Mouse (Mus musculus) A20 (cell line): ENCODE measurements at regions not wholly inside any gene's neighbourhood (a gene's known extent, or its start where the extent isn't known, plus 50 kb on each side); places are given as distances from the start of the nearest gene placed in this dataset.

Experiments
- DNase-seq: peaks from one replicate; pipeline ENCODE4 v3.0.0-alpha.2; 2011; ENCODE audit warnings: low read depth, low spot score

GRCm38 (mm10) chr2:51566554-51567246, 60.6 kb upstream of the Tas2r134 start:
- DNase-seq = no peak

DNA sequence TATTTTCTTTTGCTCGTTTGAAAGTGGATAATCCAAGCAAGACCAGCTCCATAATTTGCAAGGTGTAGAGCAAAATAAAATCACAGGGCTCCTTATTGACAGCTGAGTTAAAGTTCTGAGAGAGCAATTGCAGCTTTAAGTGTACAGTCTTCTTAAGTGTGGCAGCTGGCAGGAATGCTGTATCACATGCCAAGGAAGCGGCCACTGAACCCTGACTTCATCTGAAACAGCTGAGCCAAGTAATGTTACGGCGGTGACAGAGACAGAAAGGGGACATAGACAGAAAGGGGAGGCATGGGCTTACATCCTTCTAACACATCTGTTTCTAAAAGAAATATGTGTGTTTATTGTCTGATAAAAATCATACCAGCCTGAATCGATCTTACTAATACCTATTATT, 63.4 kb upstream of the Tas2r134 start:
- no peak for DNase-seq

DNA sequence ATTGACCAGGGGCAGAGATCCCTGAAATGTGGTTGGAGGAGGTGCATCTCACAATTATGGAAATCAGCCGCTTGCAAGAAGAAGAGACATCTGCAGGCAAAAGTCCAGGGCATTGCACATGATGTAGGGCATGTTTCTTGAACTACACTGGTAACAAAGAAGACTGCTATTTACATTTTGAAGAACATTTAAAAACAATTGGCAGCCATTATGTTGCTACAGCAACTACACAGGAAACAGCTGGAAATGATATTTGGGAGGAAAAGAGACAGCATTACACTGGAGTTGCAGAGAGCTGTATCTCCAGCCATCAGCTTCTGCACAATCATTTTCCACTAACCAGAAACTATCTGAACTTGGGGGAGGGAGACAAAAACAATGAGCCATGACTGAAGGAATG, 64.1 kb upstream of the Tas2r134 start:
- no peak for DNase-seq

GRCm38 (mm10) chr2:51550863-51551262, 76.4 kb upstream of the Tas2r134 start:
- no peak for DNase-seq

DNA sequence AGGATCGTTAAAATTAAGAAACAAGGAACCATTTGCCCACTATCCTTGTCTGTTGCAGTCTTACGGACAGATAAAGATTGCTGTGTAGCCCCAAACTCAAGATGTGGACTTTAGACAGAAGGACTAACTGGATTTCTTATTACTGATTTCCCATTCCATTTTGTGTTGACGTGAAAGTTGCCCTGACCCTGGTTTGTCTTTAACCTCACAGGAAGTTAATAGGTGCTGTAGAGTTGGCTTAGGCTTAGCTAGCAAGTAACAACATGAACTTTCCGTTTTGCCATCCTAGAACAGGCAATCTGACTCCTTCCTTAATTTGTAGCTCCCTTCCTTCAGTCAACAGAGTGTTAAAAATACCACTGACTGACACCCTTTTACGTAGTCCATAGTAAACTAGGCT, 78.2 kb upstream of the Tas2r134 start:
- DNase-seq = no peak

DNA sequence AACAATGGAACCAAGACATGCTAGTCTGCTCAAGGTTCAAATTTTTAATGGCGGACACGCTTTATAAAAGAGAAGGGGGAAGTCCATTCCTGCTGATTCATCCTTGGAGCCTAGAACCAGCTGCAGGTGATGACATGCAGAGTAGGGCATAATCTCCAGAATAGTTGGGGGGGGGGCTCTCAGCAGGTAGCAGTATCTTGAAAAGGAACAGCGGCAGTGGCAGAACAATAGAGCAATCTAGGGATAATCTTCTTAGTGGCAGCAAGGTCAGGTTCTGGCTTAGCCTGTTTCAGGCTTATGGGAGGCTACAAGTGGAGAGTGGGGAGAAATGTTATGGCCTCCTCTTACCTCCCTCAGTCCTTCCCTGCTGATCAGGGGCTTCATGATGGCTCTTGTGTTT, 81.1 kb upstream of the Tas2r134 start:
- DNase-seq = no peak

DNA sequence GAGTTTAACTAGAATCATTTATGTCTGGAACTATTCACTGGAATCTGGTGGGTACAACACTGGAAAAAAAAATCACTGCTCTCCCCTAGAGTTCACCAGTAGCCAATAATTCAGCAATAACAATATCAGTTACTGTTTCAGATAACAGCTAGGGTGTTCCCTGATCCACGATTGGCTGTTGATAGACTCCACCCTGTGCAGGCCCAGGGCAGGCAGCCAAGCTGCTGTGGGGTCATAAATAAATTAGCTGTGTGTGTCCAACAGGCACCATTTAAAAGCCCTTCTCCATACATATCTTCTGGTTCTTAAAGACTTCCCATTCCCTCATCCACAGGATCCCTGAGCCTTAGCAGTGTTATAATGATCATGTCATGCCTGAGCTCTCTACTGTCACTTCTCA, 83.4 kb upstream of the Tas2r134 start:
- DNase-seq = no peak

DNA sequence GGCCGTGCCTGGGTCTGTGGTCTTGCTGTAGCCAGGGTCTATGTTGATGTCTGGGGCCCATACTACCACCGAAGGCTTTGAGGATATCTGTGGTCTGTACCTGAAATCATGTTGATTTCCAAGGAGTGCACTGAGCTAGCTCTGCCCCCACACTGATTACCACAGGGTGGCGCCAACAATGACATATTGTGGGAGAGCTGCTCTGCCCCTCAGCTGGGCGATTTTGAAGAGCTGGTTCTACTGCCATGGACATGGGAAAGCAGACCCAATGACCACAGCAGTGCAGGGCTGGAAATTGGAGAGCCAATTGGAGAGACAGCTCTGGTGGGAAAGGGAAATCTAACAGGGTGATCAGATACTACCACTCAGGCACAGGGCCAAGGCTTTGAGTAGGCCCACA, 85.0 kb upstream of the Tas2r134 start:
- no peak for DNase-seq

GRCm38 (mm10) chr2:51532709-51533414, 94.4 kb upstream of the Tas2r134 start:
- DNase-seq = no peak

DNA sequence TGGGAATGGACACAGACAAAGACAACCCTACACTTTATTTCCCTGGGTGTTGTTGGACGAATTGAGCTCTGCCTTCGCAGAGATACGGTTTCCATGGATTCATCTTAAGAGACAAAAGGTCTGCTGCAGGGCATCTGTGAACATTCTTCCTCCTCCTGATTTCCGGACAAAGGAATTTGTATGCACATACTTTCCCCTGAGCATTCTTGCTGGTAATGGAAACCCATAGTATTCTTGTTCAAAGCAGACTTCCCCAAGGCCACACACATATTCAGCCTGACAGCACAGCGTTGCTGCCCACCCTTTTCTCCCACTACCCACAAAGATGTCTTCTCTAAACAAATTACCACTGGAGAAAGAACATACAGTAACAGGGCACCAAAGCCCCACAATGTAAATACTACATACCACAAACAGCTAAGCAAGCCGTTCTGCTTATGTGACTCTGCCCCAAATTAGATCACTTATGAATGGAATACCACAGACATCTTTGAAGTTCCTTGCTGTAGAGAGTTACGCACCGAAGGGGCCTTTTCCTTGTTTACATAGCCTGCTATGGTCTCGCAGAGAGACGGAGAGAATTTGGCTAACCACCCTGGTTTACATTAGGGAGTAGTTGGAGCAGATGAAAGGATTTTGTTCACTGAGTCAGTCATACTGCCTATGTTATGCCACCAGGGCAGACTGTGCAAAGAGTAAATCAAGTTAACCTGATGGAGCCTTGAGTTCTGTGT, 96.0 kb upstream of the Tas2r134 start:
- DNase-seq = no peak

DNA sequence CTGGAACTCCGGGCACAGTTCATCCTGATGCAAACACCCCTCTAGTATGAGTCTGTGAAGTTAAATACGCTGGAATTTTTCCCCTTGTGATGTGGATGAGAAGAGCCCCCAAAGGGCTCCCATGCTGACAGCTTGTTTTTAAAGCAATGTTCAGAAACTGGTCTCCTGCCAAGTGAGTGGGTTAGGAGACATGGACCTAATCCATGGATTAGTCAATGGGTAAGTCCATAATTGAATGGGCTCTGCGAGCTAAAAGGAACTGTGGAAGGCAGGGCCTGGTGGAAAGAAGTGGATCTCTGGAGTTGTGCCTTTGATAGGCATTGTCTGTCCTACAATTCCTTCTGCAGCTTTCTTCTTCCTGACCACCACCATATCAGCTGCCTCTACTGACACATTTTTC, 104.5 kb upstream of the Tas2r134 start:
- DNase-seq = no peak

- DNase-seq = no peak
Measured at GRCm38 (mm10) chr2:51509220-51510011, 117.9 kb upstream of the Tas2r134 start.

DNA sequence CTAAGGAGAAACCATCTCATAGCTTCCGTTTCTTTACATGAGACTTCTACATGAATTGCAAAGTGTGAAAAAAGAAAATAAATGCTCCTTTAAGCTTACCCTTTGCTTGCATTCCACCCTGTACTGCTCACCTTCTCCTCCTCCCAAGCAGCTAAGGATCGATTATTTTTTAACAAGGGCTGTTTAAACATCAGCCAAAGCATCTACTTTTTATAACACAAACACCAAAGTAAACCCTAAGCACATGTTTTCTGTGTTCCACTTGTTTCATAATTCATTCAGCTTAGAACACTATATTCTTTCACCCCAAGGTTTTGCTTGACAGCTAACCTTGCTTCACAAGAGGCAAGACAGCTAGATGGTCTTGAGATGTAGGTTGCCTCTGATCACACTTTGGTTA, 129.4 kb upstream of the Tas2r134 start:
- no peak for DNase-seq

- no peak for DNase-seq
Measured at GRCm38 (mm10) chr2:51473753-51474152, 153.6 kb upstream of the Tas2r134 start.

DNA sequence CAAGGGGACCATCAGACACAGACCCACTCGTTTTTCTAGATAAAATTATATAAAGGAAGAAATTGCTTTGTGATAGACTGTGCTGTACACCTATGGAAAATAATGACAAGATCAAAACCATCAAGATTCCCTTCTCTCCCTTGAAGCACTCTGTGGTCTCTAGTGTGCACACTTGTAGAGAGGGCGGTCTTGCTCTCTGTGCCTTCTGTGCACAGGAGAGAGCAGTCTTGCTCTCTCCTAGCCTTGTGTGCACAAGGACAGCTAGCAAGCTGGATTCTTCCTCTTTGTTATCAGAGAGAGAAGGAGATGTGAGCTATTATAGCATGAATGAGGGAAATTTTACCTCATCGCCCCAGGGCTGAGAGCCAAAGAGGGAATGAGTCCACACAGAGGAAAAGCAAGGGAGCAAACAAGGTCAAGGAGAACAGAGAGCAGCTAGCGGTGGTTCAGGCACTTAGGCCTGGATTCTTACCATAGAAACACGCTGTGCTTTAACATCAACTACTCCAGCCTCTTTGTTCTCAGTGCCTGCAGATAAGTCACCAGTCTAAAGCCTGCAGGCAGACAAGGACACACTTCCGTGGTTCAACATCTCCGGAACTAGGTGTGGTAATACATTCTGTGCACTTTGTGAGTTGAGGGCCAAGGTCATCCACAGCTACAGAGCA, 160.2 kb upstream of the Tas2r134 start:
- DNase-seq = no peak

DNA sequence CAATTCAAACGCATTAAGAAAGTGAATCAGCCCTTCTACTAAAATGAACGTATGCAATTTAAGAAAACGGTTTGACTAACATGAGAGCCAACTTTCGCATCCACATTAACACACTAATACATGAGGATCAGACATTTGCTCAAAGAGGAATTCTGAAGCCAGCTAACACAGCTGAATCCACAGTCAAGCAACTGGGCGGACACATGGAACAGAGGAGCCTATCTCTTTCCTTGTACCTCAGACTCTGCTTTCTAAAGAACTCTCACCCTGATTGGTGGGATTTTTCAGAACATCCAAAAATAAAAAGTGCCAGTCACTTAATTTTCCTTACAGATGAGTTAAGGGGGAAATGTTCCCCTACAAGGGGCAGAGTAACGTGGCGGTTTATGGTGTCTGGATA, 161.3 kb upstream of the Tas2r134 start:
- DNase-seq = no peak

DNA sequence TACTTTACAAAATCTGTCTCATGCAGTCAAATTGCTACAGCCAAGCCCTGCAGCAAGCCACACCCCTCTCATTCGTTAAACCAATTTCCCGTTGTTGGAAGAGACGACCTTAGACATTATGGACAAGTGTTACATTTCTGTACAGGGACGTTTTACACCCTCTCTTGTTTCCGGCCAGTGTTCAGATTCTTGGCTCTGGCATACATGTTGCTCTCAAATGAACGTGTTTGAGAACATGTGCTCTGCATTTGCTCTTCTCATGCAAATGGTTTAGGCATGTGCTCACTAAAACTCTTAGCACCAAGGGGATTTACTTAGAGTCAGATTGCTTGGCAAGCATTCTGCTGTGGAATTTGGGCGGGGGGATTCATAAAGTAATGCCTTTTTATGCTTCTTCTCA, 161.7 kb upstream of the Tas2r134 start:
- no peak for DNase-seq

DNA sequence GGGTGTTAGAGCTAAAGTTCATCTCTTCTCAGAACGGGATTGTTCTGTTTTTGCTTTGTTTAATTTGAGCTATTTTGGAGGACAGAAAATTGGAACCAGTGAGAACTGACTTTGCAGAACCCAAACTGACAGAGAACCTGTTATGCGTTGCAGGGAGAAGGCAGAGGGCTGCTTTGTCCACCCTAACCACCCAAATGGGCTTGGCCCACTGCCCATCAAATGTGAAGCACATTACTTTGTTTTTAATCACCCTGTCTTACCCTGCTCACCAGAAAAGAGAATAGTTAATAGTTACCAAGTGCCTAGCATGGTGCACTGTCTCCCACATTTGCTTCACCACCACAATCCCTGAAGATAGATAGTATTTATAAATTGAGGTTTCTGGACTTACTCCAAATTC, 163.0 kb upstream of the Tas2r134 start:
- no peak for DNase-seq

DNA sequence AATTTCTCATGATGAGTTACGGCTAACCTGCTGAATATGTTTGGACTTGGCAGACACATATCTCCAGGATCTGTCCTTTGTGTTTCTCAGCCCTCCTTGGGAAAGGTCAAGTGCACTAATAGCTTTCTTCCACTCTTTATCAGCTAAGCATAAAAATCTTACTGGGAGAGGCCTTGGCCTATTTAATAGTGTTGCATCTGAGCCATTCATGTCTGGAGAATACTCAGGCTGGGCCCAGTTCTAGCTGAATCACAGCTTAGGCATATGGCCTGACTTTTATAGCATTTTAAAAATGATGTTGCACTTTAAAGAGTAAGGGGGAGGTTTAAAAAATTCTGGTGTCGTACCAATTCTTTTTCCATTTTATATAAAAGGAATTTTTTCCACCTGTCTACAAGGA, 166.4 kb upstream of the Tas2r134 start:
- no peak for DNase-seq

DNA sequence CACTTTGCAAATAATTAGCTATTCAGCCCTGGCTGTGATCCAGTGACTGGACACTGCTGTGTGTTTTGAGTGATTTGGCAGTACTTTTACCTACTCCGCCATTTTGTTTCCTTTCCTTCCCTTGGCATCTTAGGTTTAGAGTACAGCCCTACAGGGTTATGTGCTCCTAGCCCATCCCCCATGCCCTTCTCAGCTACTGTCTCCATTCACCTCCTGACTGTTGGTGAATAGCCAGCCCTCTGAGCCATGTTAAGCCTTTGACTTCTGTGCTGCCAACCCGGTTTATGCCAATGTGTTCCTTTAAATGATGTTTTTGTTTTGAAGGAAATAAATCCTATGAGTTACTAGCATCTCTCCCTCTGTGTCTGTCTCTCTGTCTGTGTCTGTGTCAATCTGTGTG, 167.8 kb upstream of the Tas2r134 start:
- DNase-seq = no peak

DNA sequence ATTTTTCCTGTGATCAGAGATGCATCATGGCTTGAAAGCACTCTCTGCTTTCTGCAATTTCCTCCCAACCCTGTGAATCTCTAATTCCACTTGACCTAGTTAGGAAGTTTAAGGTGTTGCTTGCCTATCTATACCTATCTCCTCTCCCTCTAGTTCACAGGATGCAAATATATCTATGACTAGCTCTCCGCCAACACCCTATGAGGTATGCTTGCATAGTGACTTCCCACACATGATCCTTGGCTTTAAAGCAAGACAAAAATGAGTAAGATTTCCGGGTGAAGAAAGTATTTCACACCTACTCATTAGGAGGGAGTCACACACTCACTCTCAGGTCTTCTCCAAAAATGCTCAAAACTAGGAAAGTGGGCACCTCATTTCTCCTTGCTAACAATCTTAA, 169.6 kb upstream of the Tas2r134 start:
- DNase-seq = no peak

DNA sequence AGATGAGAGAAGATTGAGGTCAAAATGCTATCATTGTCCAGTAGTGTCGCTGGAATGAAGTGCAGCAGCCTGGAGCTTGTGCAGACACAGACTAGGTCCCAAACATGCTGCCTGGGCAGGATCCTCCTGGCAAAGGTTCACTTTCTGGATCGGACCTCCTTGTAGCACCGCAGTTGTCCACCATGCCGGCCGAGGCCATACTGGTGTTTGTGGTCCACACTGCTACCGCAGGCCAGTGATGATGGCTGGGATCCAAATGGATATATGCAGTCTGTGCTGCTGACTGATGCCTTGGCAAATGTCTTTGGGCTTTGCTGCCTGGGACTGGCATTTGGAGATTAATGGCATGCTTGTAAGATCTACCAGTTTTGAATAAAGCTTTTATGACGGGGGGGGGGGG, 174.5 kb upstream of the Tas2r134 start:
- no peak for DNase-seq
